Comparison of ENCODE assay signal across 8 mouse cellular contexts in the genomic region with DNA sequence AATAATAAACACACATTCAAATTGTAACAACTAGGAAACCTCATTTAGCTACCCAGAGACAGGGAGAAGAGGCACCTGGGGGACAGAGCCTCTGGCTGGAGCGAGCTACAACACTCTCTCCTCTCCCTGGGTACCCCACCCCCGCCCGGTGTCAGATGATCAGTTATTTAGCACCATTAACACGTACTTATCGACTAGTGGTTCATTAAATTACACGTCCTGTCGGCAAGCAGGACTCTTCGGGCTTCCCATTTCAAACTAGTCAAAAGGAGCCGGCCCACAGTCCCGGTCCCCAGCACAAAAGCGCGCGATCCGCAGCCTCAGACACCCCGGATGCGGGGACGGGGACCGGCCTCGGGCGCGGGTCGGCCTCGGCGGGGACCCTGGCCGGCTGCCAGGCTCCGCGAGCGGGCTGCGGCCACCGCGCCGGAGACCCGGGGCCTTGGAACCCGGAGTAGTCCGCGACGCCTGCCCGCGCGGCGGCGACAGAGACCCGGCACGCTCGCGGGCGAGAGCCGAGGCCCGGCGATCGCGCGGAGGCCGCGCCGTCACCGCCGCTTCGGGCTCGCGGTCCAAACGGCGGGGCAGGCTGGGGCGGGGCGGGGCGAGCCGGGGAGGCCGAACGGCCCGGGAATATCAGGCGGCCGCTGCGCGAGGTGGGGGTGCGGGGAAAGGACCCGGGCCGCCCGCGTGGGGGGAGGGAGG. TPM values are rescaled to one million over a fixed set of nuclear protein-coding genes. Genes with fewer than 3 reads are reported as not detected.
DNase-seq lines count a peak whose midpoint lies in the region; ATAC-seq and TF ChIP-seq lines count a peak whose summit lies in the region.

No protein-coding gene starts in this region.

- peak overlapping the region; percentile 53 for H3K4me2 ChIP-seq in embryonic facial prominence, embryonic 12.5 days (replicated peaks)
- peak overlapping the region; percentile 73 for H3K4me2 ChIP-seq in heart, postnatal 0 days (ENCODE audit: low read depth, low read length)
- peak overlapping the region; percentile 63 for H3K4me2 ChIP-seq in midbrain, embryonic 13.5 days (replicated peaks)
- peak overlapping the region; percentile 58 for H3K4me2 ChIP-seq in stomach, postnatal 0 days (replicated peaks; ENCODE audit: low read depth)

- H3K4me3 ChIP-seq in G1E (ENCODE audit: low read depth, low read length) = peak overlapping the region; percentile 89
- H3K4me3 ChIP-seq in embryonic facial prominence, embryonic 12.5 days = peak overlapping the region; percentile 92
- peak overlapping the region; percentile 81 for H3K4me3 ChIP-seq in heart, postnatal 0 days (ENCODE audit: low read depth, low read length)
- H3K4me3 ChIP-seq in limb, embryonic 10.5 days = peak overlapping the region; percentile 92
- peak overlapping the region; percentile 84 for H3K4me3 ChIP-seq in midbrain, embryonic 13.5 days (replicated peaks)
- peak overlapping the region; percentile 90 for H3K4me3 ChIP-seq in stomach, postnatal 0 days (ENCODE audit: low read depth, low read length)

- peak; percentile 61 for ATAC-seq in G1E (ENCODE audit: extremely low read depth, insufficient number of reproducible peaks, low FRiP score, poor library complexity, severe bottlenecking)
- peak; percentile 76 for ATAC-seq in embryonic facial prominence, embryonic 12.5 days (ENCODE audit: insufficient number of reproducible peaks, insufficient read depth, low FRiP score, low TSS enrichment)
- ATAC-seq in heart, postnatal 0 days (ENCODE audit: insufficient read depth, low read depth) = peak; percentile 74
- peak; percentile 57 for ATAC-seq in midbrain, embryonic 13.5 days
- peak; percentile 79 for ATAC-seq in stomach, postnatal 0 days (ENCODE audit: low FRiP score, low TSS enrichment)

- H3K9me3 ChIP-seq in G1E (replicated peaks) = no peaks in the 10 kb centered on the region
- no peaks in the 10 kb centered on the region for H3K9me3 ChIP-seq in embryonic facial prominence, embryonic 12.5 days
- no peaks in the 10 kb centered on the region for H3K9me3 ChIP-seq in heart, postnatal 0 days (replicated peaks; ENCODE audit: control insufficient read depth, low read length)
- H3K9me3 ChIP-seq in limb, embryonic 10.5 days (replicated peaks) = no peaks in the 10 kb centered on the region
- H3K9me3 ChIP-seq in midbrain, embryonic 13.5 days = no peaks in the 10 kb centered on the region
- no peaks in the 10 kb centered on the region for H3K9me3 ChIP-seq in stomach, postnatal 0 days (ENCODE audit: control insufficient read depth, low read length)

- no peaks in the 10 kb centered on the region for H3K27me3 ChIP-seq in G1E (ENCODE audit: insufficient read depth, low read length)
- H3K27me3 ChIP-seq in embryonic facial prominence, embryonic 12.5 days = no peaks in the 10 kb centered on the region
- no peaks in the 10 kb centered on the region for H3K27me3 ChIP-seq in heart, postnatal 0 days (ENCODE audit: control insufficient read depth, insufficient read depth, low read length)
- H3K27me3 ChIP-seq in limb, embryonic 10.5 days (ENCODE audit: low read depth, poor library complexity, severe bottlenecking) = no peaks in the 10 kb centered on the region
- no peaks in the 10 kb centered on the region for H3K27me3 ChIP-seq in midbrain, embryonic 13.5 days
- no peaks in the 10 kb centered on the region for H3K27me3 ChIP-seq in stomach, postnatal 0 days (ENCODE audit: control insufficient read depth, insufficient read depth, low read length)

- TF ChIP-seq CTCF in G1E (IDR thresholded peaks at IDR 0.05; ENCODE audit: low read depth, low read length) = no peak
- TF ChIP-seq CTCF in heart, postnatal 0 days (IDR thresholded peaks at IDR 0.05; ENCODE audit: low read depth) = no peak
- no peak for TF ChIP-seq CTCF in stomach, postnatal 0 days (IDR thresholded peaks at IDR 0.05; ENCODE audit: low read depth)

- no peak for TF ChIP-seq EP300 in heart, postnatal 0 days (IDR thresholded peaks at IDR 0.05; ENCODE audit: low read depth)
- no peak for TF ChIP-seq EP300 in stomach, postnatal 0 days (optimal IDR thresholded peaks at IDR 0.05)

- WGBS in embryonic facial prominence, embryonic 12.5 days = under 1% methylated on average over 54 of the region's 79 CpGs
- WGBS in heart, postnatal 0 days = under 1% methylated on average over 64 of the region's 79 CpGs
- under 1% methylated on average over 78 of the region's 79 CpGs for WGBS in limb, embryonic 10.5 days
- under 1% methylated on average over 66 of the region's 79 CpGs for WGBS in midbrain, embryonic 13.5 days
- under 1% methylated on average over 65 of the region's 79 CpGs for WGBS in stomach, postnatal 0 days

- peak overlapping the region; percentile 97 for H3K9ac ChIP-seq in embryonic facial prominence, embryonic 12.5 days
- peak overlapping the region; percentile 86 for H3K9ac ChIP-seq in heart, postnatal 0 days (replicated peaks; ENCODE audit: low read depth, low read length)
- peak overlapping the region; percentile 93 for H3K9ac ChIP-seq in midbrain, embryonic 13.5 days (replicated peaks)
- H3K9ac ChIP-seq in stomach, postnatal 0 days (ENCODE audit: low read length) = peak overlapping the region; percentile 95

- peaks cover 34% of the 10 kb centered on the region for H3K4me1 ChIP-seq in G1E (ENCODE audit: insufficient read depth, low read depth, low read length)
- H3K4me1 ChIP-seq in embryonic facial prominence, embryonic 12.5 days = peaks cover 5% of the 10 kb centered on the region
- H3K4me1 ChIP-seq in heart, postnatal 0 days (ENCODE audit: control insufficient read depth, insufficient read depth) = peaks cover 6% of the 10 kb centered on the region
- H3K4me1 ChIP-seq in limb, embryonic 10.5 days = peaks cover 11% of the 10 kb centered on the region
- H3K4me1 ChIP-seq in midbrain, embryonic 13.5 days (replicated peaks) = peaks cover 32% of the 10 kb centered on the region
- no peaks in the 10 kb centered on the region for H3K4me1 ChIP-seq in stomach, postnatal 0 days (replicated peaks; ENCODE audit: control insufficient read depth, insufficient read depth)

- peak; percentile 32 for DNase-seq in embryo, embryonic 10 days (ENCODE audit: low spot score)
- no peak for DNase-seq in embryo, embryonic 11 days
- DNase-seq in G1E (ENCODE audit: low spot score) = peak; percentile 73
- DNase-seq in heart, postnatal 0 days (ENCODE audit: low spot score) = peak; percentile 56
- peak; percentile 72 for DNase-seq in limb, embryonic 10.5 days (ENCODE audit: low spot score)
- peak; percentile 58 for DNase-seq in stomach, postnatal 0 days (ENCODE audit: low spot score)

- H3K27ac ChIP-seq in embryonic facial prominence, embryonic 12.5 days = peak overlapping the region; percentile 99
- peak overlapping the region; percentile 98 for H3K27ac ChIP-seq in heart, postnatal 0 days (ENCODE audit: low read depth)
- peak overlapping the region; percentile 99 for H3K27ac ChIP-seq in limb, embryonic 10.5 days
- peak overlapping the region; percentile 99 for H3K27ac ChIP-seq in midbrain, embryonic 13.5 days
- peak overlapping the region; percentile 98 for H3K27ac ChIP-seq in stomach, postnatal 0 days (replicated peaks)

- H3K36me3 ChIP-seq in G1E (replicated peaks) = peaks cover 11% of the 10 kb centered on the region
- H3K36me3 ChIP-seq in embryonic facial prominence, embryonic 12.5 days = no peaks in the 10 kb centered on the region
- no peaks in the 10 kb centered on the region for H3K36me3 ChIP-seq in heart, postnatal 0 days (replicated peaks; ENCODE audit: control insufficient read depth, insufficient read depth, low read length)
- no peaks in the 10 kb centered on the region for H3K36me3 ChIP-seq in limb, embryonic 10.5 days
- no peaks in the 10 kb centered on the region for H3K36me3 ChIP-seq in midbrain, embryonic 13.5 days
- H3K36me3 ChIP-seq in stomach, postnatal 0 days (ENCODE audit: control insufficient read depth, insufficient read depth, low read length) = no peaks in the 10 kb centered on the region

RNA-seq across cellular contexts. Expression of gene Phf3, which starts 0.7 kb away (rescaled TPM):
- total RNA-seq in G1E (2014; fragmentation: Nextera tagmentation) (246 and 279 TPM in 2 replicates), G1E (2017) (174 and 253 TPM in 2 replicates)
- 59.5 and 66.4 TPM in 2 replicates for polyA plus RNA-seq in G1E (2012)
- polyA plus RNA-seq in embryonic facial prominence, embryonic 12.5 days (2016; fragmentation: Nextera tagmentation; extraction: Ambion mirVana) = 46.2 and 48.2 TPM in 2 replicates
- total RNA-seq in heart, postnatal 0 days (2014; rRNA removed; ENCODE audit: low replicate concordance) = 30.6 and 37.8 TPM in 2 replicates
- 17.7 and 18.3 TPM in 2 replicates for polyA plus RNA-seq in heart, postnatal 0 days (2015; fragmentation: Nextera tagmentation; extraction: Ambion mirVana)
- polyA plus RNA-seq in limb, embryonic 10.5 days (2016; fragmentation: Nextera tagmentation; extraction: Ambion mirVana) = 26.9 and 27.8 TPM in 2 replicates
- polyA plus RNA-seq in midbrain, embryonic 13.5 days (2015; fragmentation: Nextera tagmentation; extraction: Ambion mirVana) = 38.4 and 54.3 TPM in 2 replicates
- polyA plus RNA-seq in stomach, postnatal 0 days (2015; fragmentation: Nextera tagmentation; extraction: Ambion mirVana) = 12.8 and 15.0 TPM in 2 replicates
